Mouse (Mus musculus) C2C12 (cell line): ENCODE results near the gene Fkbp9.

Experiments used
- CTCF ChIP-seq: IDR thresholded peaks from one replicate; pipeline ENCODE4 v1.5.1; 2011; ENCODE audit not compliant: control insufficient read depth, insufficient read depth, insufficient read length
- FOSL1 ChIP-seq: IDR thresholded peaks from one replicate; pipeline ENCODE4 v1.8.0; 2011; ENCODE audit warnings: mild to moderate bottlenecking, low read length; ENCODE audit not compliant: poor library complexity, insufficient read depth, severe bottlenecking
- MAX ChIP-seq: IDR thresholded peaks from one replicate; pipeline ENCODE4 v1.6.1; 2011; ENCODE audit warnings: mild to moderate bottlenecking, control low read depth
- USF1 ChIP-seq: IDR thresholded peaks from one replicate; pipeline ENCODE4 v1.6.1; 2011; ENCODE audit warnings: low read depth, mild to moderate bottlenecking, control low read depth, moderate library complexity

- TF ChIP-seq USF1: no peak
- TF ChIP-seq CTCF: no peak
- TF ChIP-seq MAX: no peak
- TF ChIP-seq FOSL1: no peak
Measured at GRCm38 (mm10) chr6:56899601-56900000, 67.7 kb downstream of the Fkbp9 start.
